Mouse (Mus musculus): ENCODE data around the gene Myl9. TPM values are rescaled to one million over a fixed set of nuclear protein-coding genes. Genes with fewer than 3 reads are reported as not detected.
A peak's percentile ranks its signal among the peaks of the same experiment; 100 is the strongest.
"Not testable (repeated sequence)": the region's sequence is repeated elsewhere in the genome, so short reads cannot be mapped to it uniquely, and the experiment has no call there.

Gene Myl9
- polyA plus RNA-seq, 1 experiment from 2014 or later, result 578 TPM

DNA sequence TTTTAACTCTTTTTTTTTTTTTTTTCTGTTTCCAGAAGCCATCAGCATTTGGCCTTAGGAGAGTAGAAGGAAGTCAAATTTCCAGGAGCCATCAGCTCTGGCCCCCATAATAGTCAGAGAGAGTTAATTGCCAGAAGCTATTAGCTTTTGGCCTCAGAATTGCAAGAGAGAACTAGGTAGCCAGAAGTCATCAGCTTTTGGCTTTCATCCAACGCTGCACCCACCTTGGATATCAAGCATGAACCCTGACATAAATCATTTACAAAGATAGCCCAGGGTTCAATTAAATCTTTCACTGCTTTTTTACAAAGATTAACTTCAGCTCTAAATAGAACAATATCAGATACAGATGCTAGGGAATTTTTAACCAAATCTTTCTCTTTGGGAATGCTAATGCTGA, 23.3 kb downstream of the Myl9 start:
- no peak overlapping the region for H3K27ac ChIP-seq (ENCODE audit: low read length)
- 69% methylated on average over 1 of the region's 1 CpGs for WGBS
- H3K4me2 ChIP-seq (replicated peaks; ENCODE audit: low read depth, low read length), result no peak overlapping the region
- H3K4me3 ChIP-seq (ENCODE audit: low read length), result no peak overlapping the region
- no peaks in the 10 kb centered on the region for H3K27me3 ChIP-seq (ENCODE audit: insufficient read depth, low read length)
- no peaks in the 10 kb centered on the region for H3K36me3 ChIP-seq (ENCODE audit: insufficient read depth, low read length)
- peaks cover 4% of the 10 kb centered on the region; the same call in 1 of the 2 replicates for H3K4me1 ChIP-seq (ENCODE audit: insufficient read depth, low read length)
- no peak overlapping the region for H3K9ac ChIP-seq (replicated peaks; ENCODE audit: low read length)
- ATAC-seq (ENCODE audit: low FRiP score, low TSS enrichment), result no peak
- H3K9me3 ChIP-seq (ENCODE audit: low read length), result peaks cover 13% of the 10 kb centered on the region

DNA sequence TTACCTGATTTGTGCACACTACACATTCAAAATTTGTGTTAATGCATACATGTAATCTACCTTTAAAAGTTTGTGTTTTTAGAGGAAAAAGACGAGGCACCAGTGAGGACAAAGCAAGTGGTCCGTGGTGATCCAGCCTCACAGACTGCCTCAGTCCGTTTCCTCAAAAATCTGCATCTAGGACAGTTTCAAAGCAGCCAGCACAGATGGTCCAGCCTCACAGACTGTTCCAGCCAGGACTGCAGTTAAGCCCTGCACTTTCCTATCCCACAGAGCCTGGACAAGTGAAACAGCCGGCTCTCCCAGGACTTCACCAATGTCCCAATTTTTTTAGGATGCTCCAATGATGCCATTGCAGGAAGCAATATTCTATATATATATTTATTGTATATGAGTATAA, 25.8 kb downstream of the Myl9 start:
- peaks cover 13% of the 10 kb centered on the region for H3K9me3 ChIP-seq (ENCODE audit: low read length)
- H3K4me2 ChIP-seq (replicated peaks; ENCODE audit: low read depth, low read length), result no peak overlapping the region
- ATAC-seq (ENCODE audit: low FRiP score, low TSS enrichment), result no peak
- 76% methylated on average over 4 of the region's 4 CpGs for WGBS
- no peaks in the 10 kb centered on the region for H3K27me3 ChIP-seq (ENCODE audit: insufficient read depth, low read length)
- no peak overlapping the region for H3K4me3 ChIP-seq (ENCODE audit: low read length)
- no peak overlapping the region for H3K27ac ChIP-seq (ENCODE audit: low read length)
- H3K9ac ChIP-seq (replicated peaks; ENCODE audit: low read length), result no peak overlapping the region
- no peaks in the 10 kb centered on the region for H3K36me3 ChIP-seq (ENCODE audit: insufficient read depth, low read length)
- peaks cover 4% of the 10 kb centered on the region; the same call in 1 of the 2 replicates for H3K4me1 ChIP-seq (ENCODE audit: insufficient read depth, low read length)

DNA sequence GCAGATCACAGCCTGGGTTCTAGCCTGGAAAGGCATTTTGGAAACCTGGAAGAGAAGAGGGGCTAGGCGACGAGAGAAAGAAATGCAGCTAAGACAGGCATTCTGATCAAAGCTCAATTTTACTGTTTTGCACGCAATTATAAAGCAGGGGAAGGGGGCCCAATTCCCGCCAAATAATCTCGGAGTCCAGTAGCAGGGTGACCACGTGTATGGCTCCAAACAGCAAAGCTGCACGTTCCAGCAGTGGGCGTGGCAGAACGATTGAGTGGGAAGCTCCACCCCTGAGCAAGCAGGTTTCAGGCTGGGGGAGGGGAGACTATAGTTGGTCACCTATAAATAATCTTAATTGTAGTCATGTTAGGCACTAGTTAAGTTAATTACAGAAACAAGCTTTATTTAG, 26.9 kb downstream of the Myl9 start:
- H3K27me3 ChIP-seq (ENCODE audit: insufficient read depth, low read length); H3K9ac ChIP-seq (replicated peaks; ENCODE audit: low read length); H3K9me3 ChIP-seq (ENCODE audit: low read length); ATAC-seq (ENCODE audit: low FRiP score, low TSS enrichment); H3K27ac ChIP-seq (ENCODE audit: low read length); H3K4me1 ChIP-seq (ENCODE audit: insufficient read depth, low read length); H3K4me3 ChIP-seq (ENCODE audit: low read length); H3K4me2 ChIP-seq (replicated peaks; ENCODE audit: low read depth, low read length); H3K36me3 ChIP-seq (ENCODE audit: insufficient read depth, low read length): not testable (repeated sequence)
- WGBS, result 37% methylated on average over 9 of the region's 9 CpGs

GRCm38 (mm10) chr2:156803698-156804372, 28.6 kb downstream of the Myl9 start:
- ATAC-seq (ENCODE audit: low FRiP score, low TSS enrichment), result no peak
- no peaks in the 10 kb centered on the region for H3K36me3 ChIP-seq (ENCODE audit: insufficient read depth, low read length)
- no peak overlapping the region for H3K4me2 ChIP-seq (replicated peaks; ENCODE audit: low read depth, low read length)
- peaks cover 4% of the 10 kb centered on the region; the same call in 1 of the 2 replicates for H3K4me1 ChIP-seq (ENCODE audit: insufficient read depth, low read length)
- no peak overlapping the region for H3K27ac ChIP-seq (ENCODE audit: low read length)
- no peaks in the 10 kb centered on the region for H3K9me3 ChIP-seq (ENCODE audit: low read length)
- no peak overlapping the region for H3K4me3 ChIP-seq (ENCODE audit: low read length)
- WGBS, result 70% methylated on average over 4 of the region's 4 CpGs
- H3K27me3 ChIP-seq (ENCODE audit: insufficient read depth, low read length), result no peaks in the 10 kb centered on the region
- H3K9ac ChIP-seq (replicated peaks; ENCODE audit: low read length), result no peak overlapping the region

- Histone ChIP-seq H3K36me3 (ENCODE audit: insufficient read depth, low read length) (no peaks in the 10 kb centered on the region), H3K4me2 (replicated peaks; ENCODE audit: low read depth, low read length) (no peak overlapping the region), H3K27me3 (ENCODE audit: insufficient read depth, low read length) (no peaks in the 10 kb centered on the region), H3K9ac (replicated peaks; ENCODE audit: low read length) (no peak overlapping the region), H3K4me3 (ENCODE audit: low read length) (no peak overlapping the region), H3K4me1 (ENCODE audit: insufficient read depth, low read length) (peaks cover 3% of the 10 kb centered on the region; the same call in 1 of the 2 replicates), H3K9me3 (ENCODE audit: low read length) (no peaks in the 10 kb centered on the region), H3K27ac (ENCODE audit: low read length) (no peak overlapping the region)
- ATAC-seq (ENCODE audit: low FRiP score, low TSS enrichment), result no peak
- WGBS, result 95% methylated on average over 4 of the region's 4 CpGs
Observed at GRCm38 (mm10) chr2:156804589-156804988, 29.4 kb downstream of the Myl9 start.

GRCm38 (mm10) chr2:156806886-156807285, 31.7 kb downstream of the Myl9 start:
- Histone ChIP-seq H3K4me1 (ENCODE audit: insufficient read depth, low read length) (peaks cover 4% of the 10 kb centered on the region; the same call in 1 of the 2 replicates), H3K4me3 (ENCODE audit: low read length) (no peak overlapping the region), H3K27ac (ENCODE audit: low read length) (no peak overlapping the region), H3K4me2 (replicated peaks; ENCODE audit: low read depth, low read length) (no peak overlapping the region), H3K36me3 (ENCODE audit: insufficient read depth, low read length) (no peaks in the 10 kb centered on the region), H3K27me3 (ENCODE audit: insufficient read depth, low read length) (no peaks in the 10 kb centered on the region), H3K9me3 (ENCODE audit: low read length) (no peaks in the 10 kb centered on the region), H3K9ac (replicated peaks; ENCODE audit: low read length) (no peak overlapping the region)
- ATAC-seq (ENCODE audit: low FRiP score, low TSS enrichment), result no peak
- WGBS, result 61% methylated on average over 6 of the region's 6 CpGs

- Histone ChIP-seq H3K27ac (ENCODE audit: low read length) (no peak overlapping the region), H3K9me3 (ENCODE audit: low read length) (no peaks in the 10 kb centered on the region), H3K4me2 (replicated peaks; ENCODE audit: low read depth, low read length) (no peak overlapping the region), H3K36me3 (ENCODE audit: insufficient read depth, low read length) (no peaks in the 10 kb centered on the region), H3K4me3 (ENCODE audit: low read length) (no peak overlapping the region), H3K4me1 (ENCODE audit: insufficient read depth, low read length) (peaks cover 17% of the 10 kb centered on the region), H3K27me3 (ENCODE audit: insufficient read depth, low read length) (no peaks in the 10 kb centered on the region), H3K9ac (replicated peaks; ENCODE audit: low read length) (peak overlapping the region; percentile 45; the same call in 1 of the 2 replicates)
- 0 out of 2 replicates have a peak, but pooled peaks have one; percentile 14 for ATAC-seq (ENCODE audit: low FRiP score, low TSS enrichment)
- WGBS, result 46% methylated on average over 2 of the region's 2 CpGs
Observed at GRCm38 (mm10) chr2:156809579-156809978, 34.4 kb downstream of the Myl9 start.

DNA sequence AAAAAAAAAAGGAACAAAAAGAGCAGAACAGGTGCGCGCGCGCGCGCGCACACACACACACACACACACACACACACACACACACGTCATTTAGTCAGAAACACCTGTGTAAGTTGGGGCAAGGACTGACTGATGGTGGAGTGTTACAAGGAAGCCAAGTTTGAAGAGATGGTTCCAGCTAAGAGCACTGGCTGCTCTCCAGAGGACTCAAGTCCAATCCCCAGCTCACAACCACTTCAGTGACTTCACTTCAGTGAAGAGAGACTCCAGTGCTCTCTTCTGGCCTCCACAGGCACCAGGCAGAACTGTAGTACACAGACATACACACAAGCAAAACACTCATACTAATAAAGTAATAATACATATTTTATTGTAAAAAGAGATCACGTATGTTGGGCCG, 35.5 kb downstream of the Myl9 start:
- no peak overlapping the region for H3K27ac ChIP-seq (ENCODE audit: low read length)
- no peak overlapping the region for H3K9ac ChIP-seq (replicated peaks; ENCODE audit: low read length)
- H3K4me2 ChIP-seq (replicated peaks; ENCODE audit: low read depth, low read length), result no peak overlapping the region
- H3K9me3 ChIP-seq (ENCODE audit: low read length), result no peaks in the 10 kb centered on the region
- no peak overlapping the region for H3K4me3 ChIP-seq (ENCODE audit: low read length)
- ATAC-seq (ENCODE audit: low FRiP score, low TSS enrichment), result no peak
- H3K36me3 ChIP-seq (ENCODE audit: insufficient read depth, low read length), result no peaks in the 10 kb centered on the region
- H3K27me3 ChIP-seq (ENCODE audit: insufficient read depth, low read length), result no peaks in the 10 kb centered on the region
- 93% methylated on average over 10 of the region's 10 CpGs for WGBS
- H3K4me1 ChIP-seq (ENCODE audit: insufficient read depth, low read length), result peaks cover 28% of the 10 kb centered on the region

- Histone ChIP-seq H3K4me1 (ENCODE audit: insufficient read depth, low read length) (peaks cover 35% of the 10 kb centered on the region), H3K36me3 (ENCODE audit: insufficient read depth, low read length) (no peaks in the 10 kb centered on the region), H3K4me2 (replicated peaks; ENCODE audit: low read depth, low read length) (no peak overlapping the region), H3K27me3 (ENCODE audit: insufficient read depth, low read length) (no peaks in the 10 kb centered on the region), H3K4me3 (ENCODE audit: low read length) (no peak overlapping the region), H3K9ac (replicated peaks; ENCODE audit: low read length) (no peak overlapping the region), H3K9me3 (ENCODE audit: low read length) (no peaks in the 10 kb centered on the region), H3K27ac (ENCODE audit: low read length) (no peak overlapping the region)
- ATAC-seq (ENCODE audit: low FRiP score, low TSS enrichment), result no peak
- WGBS, result 67% methylated on average over 5 of the region's 5 CpGs
Observed at GRCm38 (mm10) chr2:156811556-156811955, 36.3 kb downstream of the Myl9 start.

DNA sequence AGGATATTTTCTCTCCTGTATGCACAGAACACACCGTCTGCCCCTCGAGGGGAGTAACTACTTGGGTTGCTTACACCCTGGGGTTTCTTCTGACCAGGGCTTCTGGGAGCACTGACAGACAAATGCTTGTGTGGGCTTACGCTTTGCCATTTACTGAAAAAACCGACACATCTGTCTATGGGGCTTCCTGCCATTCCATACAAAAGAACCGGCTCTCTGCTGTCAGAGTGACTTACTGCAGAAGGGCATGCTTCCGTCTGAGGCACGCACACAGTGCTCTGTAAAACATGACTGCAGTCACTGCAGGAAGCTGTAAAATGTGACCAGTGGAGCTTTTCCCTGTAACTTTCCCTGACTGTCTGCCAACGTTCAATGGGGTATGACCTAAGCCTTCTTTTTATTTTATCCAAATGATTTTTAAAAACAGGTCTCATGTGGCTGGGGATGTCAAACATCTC, 39.2 kb downstream of the Myl9 start:
- H3K4me3 ChIP-seq (ENCODE audit: low read length), result no peak overlapping the region
- no peaks in the 10 kb centered on the region for H3K9me3 ChIP-seq (ENCODE audit: low read length)
- peak; percentile 84 for ATAC-seq (ENCODE audit: low FRiP score, low TSS enrichment)
- H3K27me3 ChIP-seq (ENCODE audit: insufficient read depth, low read length), result no peaks in the 10 kb centered on the region
- no peaks in the 10 kb centered on the region for H3K36me3 ChIP-seq (ENCODE audit: insufficient read depth, low read length)
- 1% methylated on average over 8 of the region's 8 CpGs for WGBS
- H3K4me1 ChIP-seq (ENCODE audit: insufficient read depth, low read length), result peaks cover 35% of the 10 kb centered on the region
- H3K27ac ChIP-seq (ENCODE audit: low read length), result peak overlapping the region; percentile 91
- H3K4me2 ChIP-seq (replicated peaks; ENCODE audit: low read depth, low read length), result peak overlapping the region; percentile 23
- 0 out of 2 replicates have a peak overlapping the region, but pooled peaks have one; percentile 14 for H3K9ac ChIP-seq (replicated peaks; ENCODE audit: low read length)

All from kidney, embryonic 16.5 days (tissue).